Mouse (Mus musculus): ENCODE measurements at regions not wholly inside any gene's neighbourhood (a gene's known extent, or its start where the extent isn't known, plus 50 kb on each side); places are given as distances from the start of the nearest gene placed in this dataset.

DNA sequence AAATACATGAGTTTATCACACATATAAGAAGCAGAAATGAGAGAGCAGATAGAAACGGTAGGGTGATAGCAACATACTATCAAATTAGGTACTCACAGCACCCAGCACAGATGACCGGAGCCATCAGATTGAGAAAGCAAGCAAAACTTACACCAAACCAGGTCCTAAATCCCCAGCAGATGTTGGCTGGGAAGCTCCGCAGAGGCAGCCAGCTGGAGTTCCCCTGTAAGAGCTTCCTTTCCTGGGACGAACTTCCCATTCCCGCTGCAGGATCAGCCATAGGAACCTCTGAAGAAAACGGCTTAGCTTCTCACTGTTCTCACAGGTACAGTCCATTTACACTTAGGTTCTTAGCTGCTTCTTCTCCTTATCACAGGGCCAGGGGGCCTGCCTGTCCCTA is 625.9 kb upstream of the Adamts9 start:
- in situ Hi-C loops (cut with MboI; ENCODE audit: low pct_ligation_motif_present, low pct_unique_long_range_greater_than_20kb, low sequenced_read_pairs): no loop called here
- Histone ChIP-seq H3K27me3 (replicated peaks) (no peaks in the 10 kb centered on the region), H3K9ac (ENCODE audit: insufficient read depth, low read depth) (no peak overlapping the region), H3K4me1 (ENCODE audit: control insufficient read depth in 1 of 2, insufficient read depth in 2 of 2) (no peaks in the 10 kb centered on the region), H3K27ac (ENCODE audit: insufficient read depth, low read depth) (no peak overlapping the region), H3K36me3 (replicated peaks in 1 of 2; ENCODE audit: control insufficient read depth in 1 of 2, insufficient read depth in 1 of 2, low read length in 1 of 2) (no peaks in the 10 kb centered on the region), H3K9me3 (replicated peaks; ENCODE audit: low read length) (peaks cover 69% of the 10 kb centered on the region), H3K4me2 (ENCODE audit: insufficient read depth, low read depth, poor library complexity, severe bottlenecking) (no peak overlapping the region), H3K79me2 (replicated peaks; ENCODE audit: control insufficient read depth, extremely low read depth, insufficient read depth, poor library complexity, severe bottlenecking) (no peaks in the 10 kb centered on the region), H3K4me3 (replicated peaks in 1 of 3; ENCODE audit: low read depth in 2 of 3, low read length in 2 of 3, poor library complexity in 1 of 3) (no peak overlapping the region)
- no peak for DNase-seq (ENCODE audit: extremely low read depth)
- dilution Hi-C loops (cut with MboI; ENCODE audit: extremely low pct_ligation_motif_present, extremely low pct_unique_long_range_greater_than_20kb, low sequenced_read_pairs): no loop called here
- TF ChIP-seq MYC (IDR thresholded peaks at IDR 0.05; ENCODE audit: low read depth, low read length) (no peak), BHLHE40 (IDR thresholded peaks at IDR 0.05; ENCODE audit: low read depth, low read length) (no peak), GABPA (IDR thresholded peaks at IDR 0.05; ENCODE audit: insufficient replicate concordance, low read depth, low read length) (no peak), ZC3H11A (IDR thresholded peaks at IDR 0.05; ENCODE audit: low read depth, low read length) (no peak)

- Histone ChIP-seq H3K4me3 (replicated peaks in 1 of 3; ENCODE audit: low read depth in 2 of 3, low read length in 2 of 3, poor library complexity in 1 of 3) (no peak overlapping the region), H3K27me3 (replicated peaks) (no peaks in the 10 kb centered on the region), H3K4me1 (ENCODE audit: control insufficient read depth in 1 of 2, insufficient read depth in 2 of 2) (no peaks in the 10 kb centered on the region), H3K4me2 (ENCODE audit: insufficient read depth, low read depth, poor library complexity, severe bottlenecking) (no peak overlapping the region), H3K79me2 (replicated peaks; ENCODE audit: control insufficient read depth, extremely low read depth, insufficient read depth, poor library complexity, severe bottlenecking) (no peaks in the 10 kb centered on the region), H3K27ac (ENCODE audit: insufficient read depth, low read depth) (no peak overlapping the region), H3K9me3 (replicated peaks; ENCODE audit: low read length) (peaks cover 47% of the 10 kb centered on the region), H3K9ac (ENCODE audit: insufficient read depth, low read depth) (no peak overlapping the region), H3K36me3 (replicated peaks in 1 of 2; ENCODE audit: control insufficient read depth in 1 of 2, insufficient read depth in 1 of 2, low read length in 1 of 2) (no peaks in the 10 kb centered on the region)
- in situ Hi-C loops (cut with MboI; ENCODE audit: low pct_ligation_motif_present, low pct_unique_long_range_greater_than_20kb, low sequenced_read_pairs): no loop called here
- no peak for DNase-seq (ENCODE audit: extremely low read depth)
- dilution Hi-C loops (cut with MboI; ENCODE audit: extremely low pct_ligation_motif_present, extremely low pct_unique_long_range_greater_than_20kb, low sequenced_read_pairs): no loop called here
- TF ChIP-seq MEF2A (IDR thresholded peaks at IDR 0.05; ENCODE audit: borderline replicate concordance, low read depth, low read length) (no peak), USF2 (conservative IDR thresholded peaks at IDR 0.05; ENCODE audit: low read depth, low read length) (no peak)
Observed at GRCm38 (mm10) chr6:93566661-93567060, 623.4 kb upstream of the Adamts9 start.

DNA sequence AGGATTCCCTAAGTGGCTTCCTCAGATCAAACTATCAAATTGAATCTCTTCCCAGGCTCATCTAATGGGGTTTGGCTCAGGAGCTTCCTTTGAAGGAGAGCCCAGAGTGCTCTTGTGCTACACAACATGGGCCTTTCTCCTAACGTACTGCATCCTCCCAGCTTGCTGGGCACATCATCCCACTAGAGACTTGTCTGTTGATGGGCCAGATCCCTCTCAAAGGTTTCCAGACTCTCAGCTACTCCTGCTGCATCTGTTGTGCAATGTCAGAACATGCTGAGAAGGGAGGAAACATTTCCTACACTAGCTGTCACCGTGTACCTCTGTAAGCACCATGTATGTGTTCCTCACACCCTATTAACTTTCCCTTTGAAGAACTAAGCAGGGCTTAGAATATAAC is 605.0 kb upstream of the Adamts9 start:
- H3K79me2 ChIP-seq (replicated peaks; ENCODE audit: control insufficient read depth, extremely low read depth, insufficient read depth, poor library complexity, severe bottlenecking): no peaks in the 10 kb centered on the region
- no peak for DNase-seq (ENCODE audit: extremely low read depth)
- H3K4me3 ChIP-seq (replicated peaks in 1 of 3; ENCODE audit: low read depth in 2 of 3, low read length in 2 of 3, poor library complexity in 1 of 3): no peak overlapping the region
- H3K36me3 ChIP-seq (replicated peaks in 1 of 2; ENCODE audit: control insufficient read depth in 1 of 2, insufficient read depth in 1 of 2, low read length in 1 of 2): no peaks in the 10 kb centered on the region
- no peak overlapping the region for H3K27ac ChIP-seq (ENCODE audit: insufficient read depth, low read depth)
- no peaks in the 10 kb centered on the region for H3K27me3 ChIP-seq (replicated peaks)
- no peak for TF ChIP-seq NELFE (IDR thresholded peaks at IDR 0.05; ENCODE audit: low read depth, low read length)
- no peak for TF ChIP-seq ZNF384 (IDR thresholded peaks at IDR 0.05; ENCODE audit: low read depth, low read length)
- no peak for TF ChIP-seq JUN (IDR thresholded peaks at IDR 0.05; ENCODE audit: insufficient read depth, low read depth, low read length)
- no peak for TF ChIP-seq ZMIZ1 (IDR thresholded peaks at IDR 0.05; ENCODE audit: low read depth, low read length)
- TF ChIP-seq MAX (IDR thresholded peaks at IDR 0.05; ENCODE audit: low read length): no peak
- TF ChIP-seq SMC3 (IDR thresholded peaks at IDR 0.05; ENCODE audit: low read depth, low read length): no peak
- TF ChIP-seq MAZ (IDR thresholded peaks at IDR 0.05; ENCODE audit: low read depth, low read length): no peak
- no peak for TF ChIP-seq CHD2 (IDR thresholded peaks at IDR 0.05; ENCODE audit: low read length)
- TF ChIP-seq RCOR1 (conservative IDR thresholded peaks at IDR 0.05; ENCODE audit: low read depth, low read length): no peak
- no peak overlapping the region for H3K4me2 ChIP-seq (ENCODE audit: insufficient read depth, low read depth, poor library complexity, severe bottlenecking)
- no peaks in the 10 kb centered on the region for H3K4me1 ChIP-seq (ENCODE audit: control insufficient read depth in 1 of 2, insufficient read depth in 2 of 2)
- H3K9me3 ChIP-seq (replicated peaks; ENCODE audit: low read length): peaks cover 77% of the 10 kb centered on the region
- no peak overlapping the region for H3K9ac ChIP-seq (ENCODE audit: insufficient read depth, low read depth)
- in situ Hi-C loops (cut with MboI; ENCODE audit: low pct_ligation_motif_present, low pct_unique_long_range_greater_than_20kb, low sequenced_read_pairs): no loop called here
- dilution Hi-C loops (cut with MboI; ENCODE audit: extremely low pct_ligation_motif_present, extremely low pct_unique_long_range_greater_than_20kb, low sequenced_read_pairs): no loop called here
